In the genomic region with DNA sequence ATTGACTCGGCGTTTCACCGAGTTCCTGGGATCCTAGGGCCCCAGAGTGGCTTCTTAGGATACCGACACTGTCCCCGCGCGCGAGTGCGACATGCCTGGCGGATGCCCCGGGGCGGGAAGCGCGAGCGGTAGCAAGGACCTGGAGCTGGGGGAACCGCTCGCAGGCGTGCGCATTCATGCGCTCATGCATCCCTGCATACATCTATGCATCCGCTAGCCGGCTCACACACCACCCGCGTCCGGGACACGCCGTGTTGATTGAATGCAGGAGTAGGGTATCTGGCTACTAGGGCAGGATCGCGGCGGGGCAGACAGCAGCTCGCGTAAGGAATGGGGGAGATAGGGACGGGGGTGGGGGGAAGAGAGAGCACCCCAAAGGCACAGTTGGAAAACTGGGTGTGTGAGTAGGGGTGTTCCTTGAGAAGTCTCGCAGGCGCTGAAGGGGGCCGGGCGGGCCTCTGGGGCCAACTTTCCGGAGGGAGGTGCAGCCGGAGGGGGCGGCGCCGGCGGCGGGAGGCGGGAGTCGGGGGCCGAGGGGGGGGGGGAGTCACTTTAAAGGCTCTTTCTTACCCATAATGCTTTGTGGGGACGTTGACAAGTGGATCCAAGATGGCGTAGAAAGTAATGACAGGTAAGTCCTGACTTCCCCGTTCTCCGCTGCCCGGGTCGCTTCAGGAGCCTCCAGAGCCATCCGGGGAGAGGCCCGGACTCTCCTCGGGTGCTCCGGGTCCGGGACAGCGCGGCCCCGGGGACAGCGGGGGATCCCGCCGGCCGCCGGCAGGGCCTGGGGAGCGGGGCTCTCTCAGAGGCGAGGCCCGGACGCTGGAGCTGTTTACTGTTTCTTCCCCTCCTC, we compare ENCODE assay signal across 8 mouse cellular contexts. TPM values are rescaled to one million over a fixed set of nuclear protein-coding genes. Genes with fewer than 3 reads are reported as not detected.
DNase-seq lines count a peak whose midpoint lies in the region; ATAC-seq and TF ChIP-seq lines count a peak whose summit lies in the region.

A gene (plus strand): TSS at position 580 of the 853 bp plus-strand sequence.

- peak within 1 kb of the TSS; percentile 98 for H3K4me2 ChIP-seq in heart, embryonic 11.5 days
- H3K4me2 ChIP-seq in kidney, embryonic 16.5 days (replicated peaks; ENCODE audit: low read depth, low read length) = peak within 1 kb of the TSS; percentile 99
- peak within 1 kb of the TSS; percentile 97 for H3K4me2 ChIP-seq in liver, embryonic 14.5 days (ENCODE audit: low read depth)
- H3K4me2 ChIP-seq in stomach, embryonic 15.5 days = peak within 1 kb of the TSS; percentile 100

- peak within 1 kb of the TSS; percentile 88 for H3K9ac ChIP-seq in heart, embryonic 11.5 days (ENCODE audit: low read depth, low read length)
- H3K9ac ChIP-seq in kidney, embryonic 16.5 days (replicated peaks; ENCODE audit: low read length) = peak within 1 kb of the TSS; percentile 94
- peak within 1 kb of the TSS; percentile 92 for H3K9ac ChIP-seq in liver, embryonic 14.5 days (replicated peaks)
- peak within 1 kb of the TSS; percentile 94 for H3K9ac ChIP-seq in stomach, embryonic 15.5 days

- no peaks in the 10 kb centered on the region for H3K9me3 ChIP-seq in heart, embryonic 11.5 days (replicated peaks; ENCODE audit: control insufficient read depth, low read length)
- no peaks in the 10 kb centered on the region for H3K9me3 ChIP-seq in kidney, embryonic 16.5 days (ENCODE audit: low read length)
- no peaks in the 10 kb centered on the region for H3K9me3 ChIP-seq in liver, embryonic 14.5 days (ENCODE audit: control insufficient read depth, low read length)
- no peaks in the 10 kb centered on the region for H3K9me3 ChIP-seq in stomach, embryonic 15.5 days

- 0 out of 2 replicates have a peak, but pooled peaks cover 2% of the 10 kb centered on the region for H3K36me3 ChIP-seq in heart, embryonic 11.5 days (ENCODE audit: control insufficient read depth, insufficient read depth, low read length)
- peaks cover 19% of the 10 kb centered on the region for H3K36me3 ChIP-seq in kidney, embryonic 16.5 days (ENCODE audit: insufficient read depth, low read length)
- no peaks in the 10 kb centered on the region; the same call in 1 of the 2 replicates for H3K36me3 ChIP-seq in liver, embryonic 14.5 days (replicated peaks; ENCODE audit: control insufficient read depth, insufficient read depth, low read depth)
- H3K36me3 ChIP-seq in stomach, embryonic 15.5 days = no peaks in the 10 kb centered on the region

- no peak for TF ChIP-seq EP300 in liver, embryonic 14.5 days (IDR thresholded peaks at IDR 0.05; ENCODE audit: low read depth)

- under 1% methylated on average over 66 of the region's 70 CpGs for WGBS in heart, embryonic 11.5 days (ENCODE audit: insufficient replicate concordance)
- under 1% methylated on average over 61 of the region's 70 CpGs for WGBS in kidney, embryonic 16.5 days
- under 1% methylated on average over 65 of the region's 70 CpGs for WGBS in liver, embryonic 14.5 days (ENCODE audit: insufficient replicate concordance)
- WGBS in stomach, embryonic 15.5 days = under 1% methylated on average over 66 of the region's 70 CpGs

- no peak for TF ChIP-seq POLR2A in brain, embryonic 14.5 days (IDR thresholded peaks at IDR 0.05; ENCODE audit: borderline replicate concordance, extremely low read depth, insufficient read depth, insufficient read length, poor library complexity, severe bottlenecking)

- peak within 1 kb of the TSS; percentile 96 for H3K4me3 ChIP-seq in heart, embryonic 11.5 days (ENCODE audit: low read depth, low read length)
- peak within 1 kb of the TSS; percentile 98 for H3K4me3 ChIP-seq in kidney, embryonic 16.5 days (ENCODE audit: low read length)
- H3K4me3 ChIP-seq in liver, embryonic 14.5 days (ENCODE audit: insufficient read depth in 1 of 2, low read depth in 2 of 2, low read length in 2 of 2) = peak within 1 kb of the TSS; percentile 92 to 97
- peak within 1 kb of the TSS; percentile 97 for H3K4me3 ChIP-seq in stomach, embryonic 15.5 days (replicated peaks)

- ATAC-seq in erythroblast, adult 5-6 weeks (replicated peaks; ENCODE audit: low FRiP score, poor library complexity, severe bottlenecking) = peak; percentile 53
- ATAC-seq in heart, embryonic 11.5 days (replicated peaks; ENCODE audit: insufficient number of reproducible peaks, low FRiP score, low TSS enrichment) = peak; percentile 71
- ATAC-seq in kidney, embryonic 16.5 days (ENCODE audit: low FRiP score, low TSS enrichment) = peak; percentile 85
- ATAC-seq in liver, embryonic 14.5 days (ENCODE audit: insufficient read depth) = peak; percentile 86
- peak; percentile 81 for ATAC-seq in stomach, embryonic 15.5 days (ENCODE audit: insufficient read depth, low FRiP score, low read depth)

- H3K27me3 ChIP-seq in heart, embryonic 11.5 days (ENCODE audit: control insufficient read depth, insufficient read depth, low read length) = no peaks in the 10 kb centered on the region
- H3K27me3 ChIP-seq in kidney, embryonic 16.5 days (ENCODE audit: insufficient read depth, low read length) = no peaks in the 10 kb centered on the region
- peaks cover 19% of the 10 kb centered on the region for H3K27me3 ChIP-seq in liver, embryonic 14.5 days (ENCODE audit: control insufficient read depth, insufficient read depth, low read length)
- no peaks in the 10 kb centered on the region for H3K27me3 ChIP-seq in stomach, embryonic 15.5 days (replicated peaks)

- H3K4me1 ChIP-seq in heart, embryonic 11.5 days (ENCODE audit: control insufficient read depth, insufficient read depth, low read length) = peaks cover 13% of the 10 kb centered on the region
- H3K4me1 ChIP-seq in kidney, embryonic 16.5 days (ENCODE audit: insufficient read depth, low read length) = peaks cover 11% of the 10 kb centered on the region; the same call in 1 of the 2 replicates
- H3K4me1 ChIP-seq in liver, embryonic 14.5 days (replicated peaks; ENCODE audit: control insufficient read depth in 2 of 2, insufficient read depth in 2 of 2, low read length in 1 of 2) = peaks cover 0 to 7% of the 10 kb centered on the region in 2 experiments
- H3K4me1 ChIP-seq in stomach, embryonic 15.5 days = peaks cover 9% of the 10 kb centered on the region; the same call in 1 of the 2 replicates

- TF ChIP-seq CTCF in brain, embryonic 14.5 days (IDR thresholded peaks at IDR 0.05; ENCODE audit: borderline replicate concordance, extremely low read depth, insufficient read depth, insufficient read length) = 0 out of 2 replicates have a peak, but pooled peaks have one; percentile 13
- peak; percentile 25; the same call in 1 of the 2 replicates for TF ChIP-seq CTCF in liver, embryonic 14.5 days (IDR thresholded peaks at IDR 0.05; ENCODE audit: low read depth)

- DNase-seq in CD8-positive naive resting alpha-beta T cell, adult 2 months (ENCODE audit: low read depth in 2 of 2, low spot score in 2 of 2) = peak; percentile 66 to 71
- peak; percentile 90 for DNase-seq in brain, embryonic 14.5 days (ENCODE audit: low read depth)
- DNase-seq in liver, embryonic 14.5 days (ENCODE audit: low read depth in 3 of 3, low spot score in 3 of 3) = peak; percentile 59 to 72 (median 65)
- DNase-seq in neural tube, embryonic 10.5 days (ENCODE audit: extremely low spot score, low spot score) = peak; percentile 84

- peak within 1 kb of the TSS; percentile 60 for H3K27ac ChIP-seq in heart, embryonic 11.5 days (ENCODE audit: low read depth, low read length)
- peak within 1 kb of the TSS; percentile 89 for H3K27ac ChIP-seq in kidney, embryonic 16.5 days (ENCODE audit: low read length)
- H3K27ac ChIP-seq in liver, embryonic 14.5 days = no peak within 1 kb of the TSS; the same call in 1 of the 2 replicates
- peak within 1 kb of the TSS; percentile 70 for H3K27ac ChIP-seq in stomach, embryonic 15.5 days

RNA-seq across cellular contexts. Expression of the gene that starts here (rescaled TPM):
- polyA plus RNA-seq in brain, embryonic 14.5 days (2012; rRNA removed) = 12.7 and 16.4 TPM in 2 replicates
- 7.1 and 8.8 TPM in 2 replicates for total RNA-seq in erythroblast, adult 5-6 weeks (2015; ENCODE audit: low replicate concordance)
- total RNA-seq in erythroblast, adult 5-6 weeks (2017; ENCODE audit: low replicate concordance) = 7.8 and 12.0 TPM in 2 replicates
- polyA plus RNA-seq in heart, embryonic 11.5 days (2014; fragmentation: Nextera tagmentation; extraction: Ambion mirVana) = 18.1 and 20.1 TPM in 2 replicates
- 20.1 and 24.7 TPM in 2 replicates for polyA plus RNA-seq in kidney, embryonic 16.5 days (2015; fragmentation: Nextera tagmentation; extraction: Ambion mirVana)
- 3.0 TPM in 2 replicates for polyA plus RNA-seq in liver, embryonic 14.5 days (2012; rRNA removed)
- polyA plus RNA-seq in liver, embryonic 14.5 days (2014; fragmentation: Nextera tagmentation; extraction: Ambion mirVana) = 5.6 and 6.0 TPM in 2 replicates
- 15.7 and 17.3 TPM in 2 replicates for polyA plus RNA-seq in stomach, embryonic 15.5 days (2015; fragmentation: Nextera tagmentation; extraction: Ambion mirVana)
